Mouse (Mus musculus) hindbrain, embryonic 14.5 days (tissue): ENCODE results near the gene Zfp661. TPM values are rescaled to one million over a fixed set of nuclear protein-coding genes. Genes with fewer than 3 reads are reported as not detected.

ENCODE experiments used
- ATAC-seq: fragments of 200-750 bp; cut with Nextera tagmentation; 2 replicates; pipeline ENCODE4 v1.8.0; 2017; ENCODE audit warnings: moderate number of reproducible peaks, mild to moderate bottlenecking, moderate TSS enrichment, moderate library complexity; ENCODE audit not compliant: low FRiP score
- DNase-seq: peaks from one replicate; pipeline ENCODE4 v3.0.0-alpha.2; 2015; ENCODE audit warnings: low spot score
- H3K27ac ChIP-seq: fragments of 300-500 bp; sonication (generic); 2 replicates; pipeline ENCODE4 v1.5.1; 2014; ENCODE audit warnings: mild to moderate bottlenecking, moderate library complexity
- H3K27me3 ChIP-seq: fragments of 300-500 bp; sonication (generic); 2 replicates; pipeline ENCODE4 v1.6.1; 2014; ENCODE audit warnings: mild to moderate bottlenecking, low read length, mixed read lengths; ENCODE audit not compliant: control insufficient read depth, insufficient read depth
- H3K36me3 ChIP-seq: fragments of 300-500 bp; sonication (generic); replicated peaks from 2 replicates; pipeline ENCODE4 v1.6.1; 2014; ENCODE audit not compliant: control insufficient read depth, insufficient read depth
- H3K4me1 ChIP-seq: fragments of 300-500 bp; sonication (generic); replicated peaks from 2 replicates; pipeline ENCODE4 v1.6.1; 2014; ENCODE audit warnings: antibody characterized with exemption, low read length, mixed read lengths; ENCODE audit not compliant: control insufficient read depth, insufficient read depth
- H3K4me2 ChIP-seq: fragments of 300-500 bp; sonication (generic); replicated peaks from 2 replicates; pipeline ENCODE4 v1.6.1; 2014; ENCODE audit warnings: mild to moderate bottlenecking, moderate library complexity
- H3K4me3 ChIP-seq: fragments of 300-500 bp; sonication (generic); replicated peaks from 2 replicates; pipeline ENCODE4 v1.5.1; 2014; ENCODE audit warnings: mild to moderate bottlenecking, low read length
- H3K9ac ChIP-seq: fragments of 300-500 bp; sonication (generic); 2 replicates; pipeline ENCODE4 v1.6.1; 2014
- H3K9me3 ChIP-seq: fragments of 300-500 bp; sonication (generic); 2 replicates; pipeline ENCODE4 v1.6.1; 2016; ENCODE audit warnings: low read length; ENCODE audit not compliant: control insufficient read depth
- WGBS: fragments of 180-500 bp; shearing (Covaris S2); extraction: QIAGEN DNeasy Blood & Tissue Kit; methylation state at CpG from one replicate; pipeline ENCODE4 v1.1.7; 2014; 5-methylcytosine and 5-hydroxymethylcytosine counted together
- polyA plus RNA-seq: library from polyadenylated mRNA; unstranded; fragments of >200 nt; fragmentation: Nextera tagmentation; extraction: Ambion mirVana; gene quantifications from 2 replicates; pipeline ENCODE4 v1.2.1, GENCODE M21; 2014

The Zfp661 gene
- 7.0 and 7.1 TPM in 2 replicates for polyA plus RNA-seq

- Histone ChIP-seq H3K4me1 (peaks cover 25% of the 10 kb centered on the region), H3K27me3 (no peaks in the 10 kb centered on the region), H3K4me3 (peak within 1 kb of the TSS; percentile 85), H3K27ac (peak within 1 kb of the TSS; percentile 85), H3K36me3 (peaks cover 14% of the 10 kb centered on the region), H3K9me3 (no peaks in the 10 kb centered on the region), H3K4me2 (peak within 1 kb of the TSS; percentile 91), H3K9ac (peak within 1 kb of the TSS; percentile 84)
- ATAC-seq (peak; percentile 89), DNase-seq (peak; percentile 85)
- 5% methylated on average over 39 of the region's 39 CpGs for WGBS
Measured at GRCm38 (mm10) chr2:127586694-127587513, at the start of gene Zfp661, which contains the start of gene Mrps5. Gene Zfp661, minus strand, starts transcription at chr2:127587094. Gene Mrps5, plus strand, starts transcription at chr2:127587222.

GRCm38 (mm10) chr2:127635581-127635980 is 48.7 kb upstream of the Zfp661 start:
- Histone ChIP-seq H3K9me3 (no peaks in the 10 kb centered on the region), H3K27me3 (no peaks in the 10 kb centered on the region), H3K4me1 (no peaks in the 10 kb centered on the region), H3K27ac (no peak overlapping the region), H3K4me3 (no peak overlapping the region), H3K9ac (no peak overlapping the region), H3K4me2 (no peak overlapping the region), H3K36me3 (no peaks in the 10 kb centered on the region)
- 78% methylated on average over 6 of the region's 6 CpGs for WGBS
- ATAC-seq (no peak), DNase-seq (no peak)

- Histone ChIP-seq H3K4me3 (no peak overlapping the region), H3K9me3 (no peaks in the 10 kb centered on the region), H3K4me1 (no peaks in the 10 kb centered on the region), H3K4me2 (no peak overlapping the region), H3K9ac (no peak overlapping the region), H3K27me3 (no peaks in the 10 kb centered on the region), H3K36me3 (no peaks in the 10 kb centered on the region), H3K27ac (no peak overlapping the region)
- WGBS: 54% methylated on average over 2 of the region's 2 CpGs
- ATAC-seq (no peak), DNase-seq (no peak)
Measured at GRCm38 (mm10) chr2:127632601-127633000, 45.7 kb upstream of the Zfp661 start.

GRCm38 (mm10) chr2:127627990-127628570 is 41.2 kb upstream of the Zfp661 start:
- ATAC-seq: no peak
- no peaks in the 10 kb centered on the region for H3K4me1 ChIP-seq
- DNase-seq: no peak

GRCm38 (mm10) chr2:127627354-127627753 is 40.5 kb upstream of the Zfp661 start:
- 41% methylated on average over 6 of the region's 6 CpGs for WGBS
- Histone ChIP-seq H3K27me3 (no peaks in the 10 kb centered on the region), H3K27ac (no peak overlapping the region), H3K36me3 (no peaks in the 10 kb centered on the region), H3K4me2 (no peak overlapping the region), H3K9ac (no peak overlapping the region), H3K9me3 (no peaks in the 10 kb centered on the region), H3K4me1 (no peaks in the 10 kb centered on the region), H3K4me3 (no peak overlapping the region)
- no peak for DNase-seq
- no peak for ATAC-seq

More at GRCm38 (mm10) chr2:127627990-127628570, 41.2 kb upstream of the Zfp661 start:
- Histone ChIP-seq H3K9me3 (no peaks in the 10 kb centered on the region), H3K27ac (no peak overlapping the region), H3K9ac (no peak overlapping the region), H3K36me3 (no peaks in the 10 kb centered on the region), H3K4me3 (no peak overlapping the region), H3K27me3 (no peaks in the 10 kb centered on the region), H3K4me2 (no peak overlapping the region)
- 78% methylated on average over 6 of the region's 6 CpGs for WGBS

GRCm38 (mm10) chr2:127625659-127626058 is 38.8 kb upstream of the Zfp661 start:
- ATAC-seq (no peak), DNase-seq (no peak)
- Histone ChIP-seq H3K4me2 (no peak overlapping the region), H3K9ac (no peak overlapping the region), H3K4me1 (no peaks in the 10 kb centered on the region), H3K4me3 (no peak overlapping the region), H3K27ac (no peak overlapping the region), H3K9me3 (no peaks in the 10 kb centered on the region), H3K36me3 (no peaks in the 10 kb centered on the region), H3K27me3 (no peaks in the 10 kb centered on the region)
- 77% methylated on average over 5 of the region's 5 CpGs for WGBS

GRCm38 (mm10) chr2:127624786-127625185 is 37.9 kb upstream of the Zfp661 start:
- Histone ChIP-seq H3K27ac (no peak overlapping the region), H3K9me3 (no peaks in the 10 kb centered on the region), H3K4me1 (no peaks in the 10 kb centered on the region), H3K36me3 (no peaks in the 10 kb centered on the region), H3K4me2 (no peak overlapping the region), H3K27me3 (no peaks in the 10 kb centered on the region), H3K9ac (no peak overlapping the region), H3K4me3 (no peak overlapping the region)
- ATAC-seq (no peak), DNase-seq (no peak)
- WGBS: 89% methylated on average over 2 of the region's 2 CpGs

GRCm38 (mm10) chr2:127622065-127622464 is 35.2 kb upstream of the Zfp661 start:
- DNase-seq: no peak
- no peak overlapping the region for H3K27ac ChIP-seq
- no peak overlapping the region for H3K4me3 ChIP-seq
- H3K4me2 ChIP-seq: no peak overlapping the region
- ATAC-seq: peak; percentile 60; the same call in 1 of the 2 replicates
- WGBS: 55% methylated on average over 3 of the region's 3 CpGs
- no peaks in the 10 kb centered on the region for H3K4me1 ChIP-seq
- no peaks in the 10 kb centered on the region for H3K27me3 ChIP-seq
- H3K36me3 ChIP-seq: no peaks in the 10 kb centered on the region
- H3K9ac ChIP-seq: no peak overlapping the region
- no peaks in the 10 kb centered on the region for H3K9me3 ChIP-seq

GRCm38 (mm10) chr2:127619311-127619710 is 32.4 kb upstream of the Zfp661 start:
- ATAC-seq (no peak), DNase-seq (no peak)
- WGBS: 85% methylated on average over 3 of the region's 3 CpGs
- no peaks in the 10 kb centered on the region for H3K4me1 ChIP-seq
- H3K36me3 ChIP-seq: no peaks in the 10 kb centered on the region
- no peak overlapping the region for H3K4me3 ChIP-seq
- no peak overlapping the region for H3K4me2 ChIP-seq
- H3K9me3 ChIP-seq: no peaks in the 10 kb centered on the region
- no peak overlapping the region for H3K9ac ChIP-seq
- H3K27ac ChIP-seq: no peak overlapping the region
- H3K27me3 ChIP-seq: no peaks in the 10 kb centered on the region
